Mouse (Mus musculus): ENCODE data around the gene Ccng2.

Gene Ccng2

DNA sequence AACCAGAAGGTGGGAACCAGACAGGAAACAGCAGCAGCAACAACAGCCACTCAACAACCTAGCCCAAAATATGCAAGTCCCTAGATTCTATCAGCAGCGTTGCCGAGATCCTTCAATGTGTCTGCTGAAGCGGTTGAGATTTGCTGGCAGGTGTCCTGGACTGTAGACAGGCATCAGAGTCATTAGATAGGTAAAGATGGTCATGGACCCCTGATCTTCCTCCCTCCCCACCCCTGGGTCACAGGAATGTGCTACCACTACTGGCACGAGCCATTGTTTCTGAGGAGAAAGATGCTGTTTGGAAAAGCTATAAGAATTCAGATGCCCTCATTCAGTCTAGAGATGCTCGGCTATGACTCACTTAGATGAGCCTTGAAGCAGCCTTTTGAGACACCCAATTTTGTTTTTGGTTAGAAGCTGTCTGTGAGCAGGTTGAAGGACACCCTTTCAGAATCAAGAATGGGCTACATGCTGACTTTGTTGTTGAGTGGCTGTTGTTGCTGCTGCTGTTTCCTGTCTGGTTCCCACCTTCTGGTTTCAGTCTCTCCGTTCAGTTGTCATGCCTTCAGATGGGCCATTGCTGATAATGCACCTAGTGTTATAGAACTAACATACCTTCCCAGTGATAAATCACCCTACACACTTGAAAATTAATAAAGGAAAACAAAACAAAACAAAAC, 3.5 kb upstream of the Ccng2 start:
- in situ Hi-C loops (cut with MboI, MseI), result no loop called here

DNA sequence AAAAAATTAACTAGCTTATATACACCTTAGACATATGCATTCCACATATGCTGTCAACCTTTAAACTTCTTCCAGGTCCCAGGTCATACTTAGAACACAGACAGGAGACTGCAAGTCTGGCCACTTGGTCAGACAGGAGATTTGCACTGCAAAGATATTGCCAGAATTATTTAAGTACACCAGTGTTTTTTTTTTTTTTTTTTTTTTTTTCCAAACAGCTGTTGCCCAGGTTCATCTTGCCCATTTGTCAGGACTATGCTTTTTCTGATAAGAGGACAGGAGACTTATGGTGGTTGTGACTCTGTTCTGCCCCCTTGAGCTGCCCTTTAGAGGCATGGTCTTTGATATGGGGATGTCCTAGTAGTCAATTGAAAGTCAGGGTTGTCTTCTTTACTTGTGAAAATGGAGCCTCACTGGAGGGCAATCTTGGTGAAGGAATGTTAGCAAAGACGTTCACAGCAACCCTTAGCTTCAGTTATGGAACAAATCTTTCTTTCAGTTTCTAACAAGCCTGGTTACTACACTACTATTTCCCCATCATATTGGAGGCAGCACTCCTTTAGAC, 2.8 kb upstream of the Ccng2 start:
- in situ Hi-C loops (cut with MboI, MseI), result no loop called here

DNA sequence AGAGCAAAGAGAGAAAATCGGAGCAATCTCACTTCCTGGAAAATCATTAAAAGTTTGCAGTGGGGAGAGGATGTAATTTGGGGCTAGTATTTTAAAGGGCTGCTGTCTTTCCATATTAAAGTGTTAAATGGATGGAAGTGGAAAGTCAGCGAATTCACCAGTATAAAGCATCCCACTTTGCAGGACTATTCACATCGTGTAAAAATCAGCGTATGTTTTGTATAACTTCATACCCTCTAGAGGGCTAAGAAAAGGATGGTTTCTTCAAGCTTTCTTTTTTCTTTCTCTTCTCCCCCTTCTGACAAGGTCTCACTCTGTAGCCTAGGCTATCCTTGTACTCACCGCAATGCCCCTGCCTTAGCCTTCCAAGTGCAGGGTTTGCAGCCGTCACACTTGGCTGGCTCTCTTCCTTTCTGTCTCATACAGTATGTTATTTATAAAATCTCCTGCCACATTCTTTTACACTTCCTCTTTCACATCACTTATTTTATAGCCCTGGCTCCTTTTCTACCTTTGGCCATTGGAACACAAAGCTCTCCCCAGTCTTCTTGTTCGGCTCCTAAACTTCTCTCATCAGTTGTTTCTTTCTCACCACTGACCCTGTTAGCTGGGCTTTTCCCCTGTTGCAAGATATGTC, 1.8 kb upstream of the Ccng2 start:
- in situ Hi-C loops (cut with MboI, MseI), result loop anchor here (5.0 kb wide), 1 partner anchor 58 kb away; the partner anchor contains the start of genes 2010109A12Rik and Ccni

DNA sequence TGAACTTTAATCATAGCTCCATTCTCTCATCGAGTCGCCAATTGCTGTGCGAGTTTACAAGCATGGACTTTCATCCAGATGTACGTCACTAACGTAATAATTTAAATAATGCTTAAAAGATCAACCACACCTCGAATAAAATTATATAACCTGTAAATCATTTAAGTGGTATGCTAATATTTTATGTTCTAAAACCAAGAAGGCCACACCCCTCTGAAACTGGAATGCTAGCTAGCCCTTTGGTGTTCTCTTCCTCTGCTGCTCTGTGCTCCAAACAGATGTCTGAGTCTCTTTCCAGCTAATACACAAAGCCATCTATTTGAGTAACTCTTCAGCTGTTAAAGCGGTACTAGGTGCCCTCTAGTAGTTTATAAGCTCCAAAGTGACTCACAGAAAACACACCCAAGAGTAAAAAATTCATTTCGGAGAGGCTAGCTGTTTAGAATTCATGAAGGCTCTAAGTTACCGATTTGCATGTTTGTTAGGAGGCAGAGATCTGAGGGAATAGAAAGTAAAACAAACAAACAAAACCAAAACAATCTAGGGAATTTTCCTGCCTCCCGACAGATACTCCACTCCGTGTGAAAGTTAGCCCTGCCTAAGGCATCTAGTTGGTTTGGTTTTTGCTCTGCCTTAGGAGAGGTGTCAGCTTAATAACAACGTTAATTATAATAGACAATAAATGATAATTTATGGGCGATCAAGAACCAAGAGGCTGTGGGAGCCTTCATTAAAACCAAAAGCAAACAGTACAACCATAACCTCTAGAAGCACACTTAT, 1.1 kb upstream of the Ccng2 start:
- in situ Hi-C loops (cut with MboI, MseI), result loop anchor here (5.0 kb wide), 1 partner anchor 59 kb away; the partner anchor contains the start of genes 2010109A12Rik and Ccni

DNA sequence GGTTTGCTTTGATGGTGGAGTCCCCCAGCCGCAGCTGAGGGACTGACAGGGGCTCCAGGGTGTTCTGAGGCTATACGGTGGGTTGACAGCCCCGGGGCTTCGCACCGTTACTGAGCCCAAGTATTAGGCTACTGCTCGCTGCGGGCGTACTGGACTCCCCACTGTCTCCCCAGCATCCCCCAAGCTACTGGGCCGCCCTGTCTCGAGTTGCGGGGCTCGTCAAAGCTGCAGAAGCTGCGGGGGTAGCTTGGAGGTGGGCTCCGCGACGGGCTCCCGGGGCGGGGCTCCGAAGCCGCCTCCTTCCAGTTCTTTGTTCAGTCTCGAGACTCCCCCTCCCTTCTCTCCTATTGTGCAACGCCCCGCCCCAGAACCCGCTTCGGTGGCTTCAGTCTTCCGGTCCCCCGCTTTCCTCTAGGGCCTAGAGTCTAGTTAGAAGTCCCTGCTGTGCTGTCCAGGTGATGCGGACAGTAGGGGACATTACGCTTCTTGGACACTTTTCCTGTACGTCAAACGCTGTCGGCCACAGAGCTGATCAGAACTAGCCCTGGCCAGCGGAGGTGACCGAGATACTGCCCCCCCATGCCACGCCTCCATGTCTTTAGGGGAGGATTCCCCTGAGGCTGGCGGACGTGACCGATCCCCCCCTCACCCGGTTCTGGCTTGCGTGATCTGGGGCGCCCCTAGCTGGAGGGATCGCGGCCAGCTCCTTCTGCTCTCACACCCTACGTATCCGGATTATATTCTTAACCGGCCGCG, 972 bp downstream of the Ccng2 start:
- in situ Hi-C loops (cut with MboI, MseI), result loop anchor here (5.0 kb wide), 1 partner anchor 61 kb away; the partner anchor contains the start of genes 2010109A12Rik and Ccni

DNA sequence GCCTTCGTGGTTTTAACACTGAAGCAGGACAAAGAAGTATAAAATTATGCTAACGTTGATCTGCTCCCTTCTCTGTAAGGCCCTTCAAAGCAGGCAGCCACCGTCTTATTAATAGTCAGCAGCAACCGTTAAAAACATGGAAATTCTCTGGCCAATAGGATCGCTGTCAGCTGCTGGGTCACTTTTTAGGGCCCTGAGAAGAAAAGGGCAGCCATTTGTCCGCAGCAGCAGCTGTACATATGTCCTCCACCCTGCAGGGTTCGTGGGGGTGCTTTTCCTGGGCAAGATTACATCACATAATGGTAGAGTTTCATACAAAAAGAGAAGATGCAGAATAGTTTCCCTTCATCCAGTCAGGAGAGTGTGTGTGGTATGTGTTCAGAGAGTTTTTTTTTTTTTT, 3.0 kb downstream of the Ccng2 start:
- in situ Hi-C loops (cut with MboI, MseI), result loop anchor here (10.0 kb wide), 1 partner anchor 175 kb away; the partner anchor contains the start of gene Sept11

DNA sequence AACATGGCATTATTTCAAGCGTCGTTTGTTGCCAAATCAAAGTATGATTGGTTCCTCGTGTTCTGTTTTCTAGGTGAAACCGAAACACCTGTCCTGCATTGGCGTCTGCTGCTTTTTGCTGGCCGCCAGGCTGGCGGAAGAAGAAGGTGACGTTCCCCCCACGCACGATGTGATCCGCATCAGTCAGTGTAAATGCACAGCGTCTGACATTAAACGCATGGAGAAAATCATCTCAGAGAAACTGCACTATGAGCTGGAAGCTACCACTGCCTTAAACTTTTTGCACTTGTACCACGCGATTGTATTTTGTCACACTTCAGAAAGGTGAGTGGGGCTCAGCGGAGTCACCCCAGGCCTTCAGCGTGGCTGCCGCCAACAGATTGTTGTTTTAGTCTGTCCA, 3.7 kb downstream of the Ccng2 start:
- in situ Hi-C loops (cut with MboI, MseI), result loop anchor here (10.0 kb wide), 1 partner anchor 176 kb away; the partner anchor contains the start of gene Sept11

DNA sequence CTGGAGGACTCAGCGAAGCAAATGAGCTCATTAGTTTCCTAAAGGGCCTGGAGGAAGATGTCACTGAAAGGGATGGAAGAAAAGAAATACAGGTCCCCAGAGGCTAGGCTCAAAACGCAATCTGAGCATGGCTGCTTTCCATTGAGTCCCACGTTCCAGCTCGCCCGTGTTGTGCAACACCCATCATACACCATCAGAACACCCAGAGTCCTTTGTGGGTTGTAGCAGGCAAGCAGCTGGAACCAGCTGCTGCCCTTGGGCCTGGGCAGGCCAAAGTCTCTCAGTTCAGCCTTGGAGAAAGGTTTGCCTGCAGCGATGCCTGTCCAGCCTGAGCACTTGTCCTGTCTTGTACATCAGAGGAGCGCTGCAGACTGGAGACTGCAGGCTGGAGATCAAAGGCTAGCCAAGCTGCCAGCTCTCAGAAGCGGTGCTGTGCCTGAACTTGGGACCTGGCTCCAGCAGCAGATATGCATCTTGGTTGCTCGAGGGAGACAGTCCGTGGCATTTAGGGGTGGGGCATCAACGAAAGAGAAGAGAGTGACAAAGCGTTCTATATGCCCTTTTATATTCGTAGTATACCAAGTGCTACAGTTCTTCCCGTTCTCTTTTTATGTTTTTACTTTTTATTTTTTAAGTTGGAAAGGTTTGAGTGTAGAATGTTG, 15.5 kb downstream of the Ccng2 start:
- in situ Hi-C loops (cut with MboI, MseI), result no loop called here

DNA sequence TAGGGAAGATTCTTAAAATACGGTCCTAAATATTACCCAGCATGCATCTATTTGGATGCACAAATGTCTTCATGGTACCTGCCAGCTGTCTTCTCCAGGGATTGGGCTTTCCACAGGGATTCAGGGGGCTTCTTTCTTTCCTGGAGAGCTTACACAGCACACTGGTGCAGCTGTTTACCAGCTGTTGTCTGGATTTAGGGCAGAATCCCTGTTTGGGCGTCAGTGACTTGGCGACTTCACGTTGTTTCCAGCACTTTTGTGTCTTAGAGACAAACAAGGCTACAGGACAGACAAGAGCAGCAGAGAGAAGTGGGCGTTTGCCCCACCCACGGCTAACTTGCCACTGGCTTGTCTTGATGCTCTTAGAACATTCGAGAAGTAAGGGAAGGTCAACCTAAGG, 16.1 kb downstream of the Ccng2 start:
- in situ Hi-C loops (cut with MboI, MseI), result no loop called here

DNA sequence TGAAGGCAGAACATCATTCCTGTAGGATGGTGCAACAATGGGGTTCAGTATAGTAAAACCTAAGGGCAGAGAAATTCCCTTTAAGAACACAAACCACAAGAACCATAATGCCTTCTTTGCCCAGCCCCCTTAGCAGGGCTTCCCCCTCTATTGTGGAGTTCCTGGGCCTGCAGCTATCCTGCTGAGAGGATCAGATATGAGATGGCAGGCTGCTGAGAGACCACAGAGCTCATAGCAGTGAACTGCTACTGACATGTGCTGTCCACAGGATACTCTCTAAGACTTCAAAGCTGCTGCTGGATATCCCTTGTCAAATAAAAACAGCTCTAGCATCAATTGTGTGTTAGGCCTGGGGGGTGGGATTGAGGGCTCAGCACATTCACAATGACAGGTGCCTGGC, 21.5 kb downstream of the Ccng2 start:
- in situ Hi-C loops (cut with MboI, MseI), result no loop called here

DNA sequence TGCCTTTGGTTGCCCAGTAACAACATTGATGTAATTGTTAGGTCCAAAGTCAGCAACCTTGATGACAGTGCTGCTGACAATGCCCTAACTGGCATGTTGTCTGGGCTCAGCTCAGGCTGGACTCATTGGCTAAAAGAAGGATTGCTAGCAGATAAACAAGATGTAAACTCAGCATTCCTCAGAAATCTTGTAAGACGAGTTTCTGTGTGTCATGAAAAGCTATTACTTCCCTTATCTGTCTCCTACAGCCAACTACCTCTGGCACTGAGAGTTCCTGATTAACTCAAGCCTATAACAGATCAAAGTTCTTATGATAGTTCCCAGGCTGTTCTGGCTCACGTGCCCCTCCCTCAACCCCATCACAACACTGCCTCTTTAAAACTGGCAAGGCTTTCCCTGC, 23.2 kb downstream of the Ccng2 start:
- in situ Hi-C loops (cut with MboI, MseI), result no loop called here

DNA sequence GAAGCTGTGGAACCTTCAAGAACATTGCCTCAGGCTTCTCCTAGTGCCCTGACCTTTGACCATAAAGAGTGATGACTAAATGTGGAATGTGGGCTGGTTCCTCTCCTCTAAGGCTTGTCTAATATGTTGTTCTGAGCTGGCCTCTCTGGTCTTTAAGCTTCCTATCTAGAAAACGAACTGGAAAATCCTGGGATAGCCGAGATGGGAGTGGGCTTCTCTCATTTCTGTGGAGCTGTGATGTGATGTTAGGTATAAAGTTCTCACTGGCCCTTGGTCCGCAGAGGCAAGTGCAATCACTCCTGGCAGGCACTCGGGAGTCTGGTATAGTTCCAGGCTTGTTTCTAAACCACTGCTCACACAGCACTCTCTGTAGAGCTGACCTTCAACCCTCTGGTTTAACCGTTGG, 29.3 kb downstream of the Ccng2 start:
- in situ Hi-C loops (cut with MboI, MseI), result no loop called here

DNA sequence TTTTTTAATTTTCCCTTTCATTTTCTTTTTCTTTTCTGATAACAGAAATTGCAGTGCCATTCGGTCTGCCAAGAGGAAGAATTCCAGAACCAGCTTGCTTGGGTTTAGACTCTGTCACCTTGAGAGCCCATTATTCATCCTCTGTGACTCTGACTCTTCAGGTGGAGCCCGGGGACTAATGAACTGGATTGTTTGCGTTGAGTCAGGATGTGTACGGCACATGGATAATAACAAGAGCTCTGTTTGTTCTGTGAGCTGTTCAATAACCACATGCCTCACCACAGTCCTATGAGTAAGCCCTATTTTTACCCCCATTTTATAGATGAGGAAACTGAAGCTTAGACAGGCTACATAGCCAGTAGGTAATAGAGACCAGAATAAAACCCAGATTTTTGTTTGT, 29.7 kb downstream of the Ccng2 start:
- in situ Hi-C loops (cut with MboI, MseI), result no loop called here

DNA sequence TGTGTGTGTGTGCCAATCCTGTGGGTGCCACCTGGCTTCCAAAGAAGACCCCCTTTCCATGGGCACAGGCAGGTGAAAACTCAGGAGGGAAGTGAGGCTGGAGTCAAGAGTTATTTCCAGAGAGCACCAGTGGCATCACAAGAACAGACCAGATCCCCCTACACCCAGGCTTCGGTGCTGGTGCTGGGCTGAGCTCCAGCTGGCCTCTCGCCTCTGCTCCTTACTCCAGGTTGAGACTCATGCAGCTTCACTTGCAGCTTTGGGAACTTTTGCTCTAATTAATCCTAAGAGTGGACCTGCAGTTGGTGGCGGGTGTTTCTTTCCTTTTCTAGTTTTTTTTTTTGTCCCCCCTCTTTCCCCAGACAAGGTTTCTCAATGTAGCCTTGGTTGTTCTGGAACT, 30.3 kb downstream of the Ccng2 start:
- in situ Hi-C loops (cut with MboI, MseI), result no loop called here

DNA sequence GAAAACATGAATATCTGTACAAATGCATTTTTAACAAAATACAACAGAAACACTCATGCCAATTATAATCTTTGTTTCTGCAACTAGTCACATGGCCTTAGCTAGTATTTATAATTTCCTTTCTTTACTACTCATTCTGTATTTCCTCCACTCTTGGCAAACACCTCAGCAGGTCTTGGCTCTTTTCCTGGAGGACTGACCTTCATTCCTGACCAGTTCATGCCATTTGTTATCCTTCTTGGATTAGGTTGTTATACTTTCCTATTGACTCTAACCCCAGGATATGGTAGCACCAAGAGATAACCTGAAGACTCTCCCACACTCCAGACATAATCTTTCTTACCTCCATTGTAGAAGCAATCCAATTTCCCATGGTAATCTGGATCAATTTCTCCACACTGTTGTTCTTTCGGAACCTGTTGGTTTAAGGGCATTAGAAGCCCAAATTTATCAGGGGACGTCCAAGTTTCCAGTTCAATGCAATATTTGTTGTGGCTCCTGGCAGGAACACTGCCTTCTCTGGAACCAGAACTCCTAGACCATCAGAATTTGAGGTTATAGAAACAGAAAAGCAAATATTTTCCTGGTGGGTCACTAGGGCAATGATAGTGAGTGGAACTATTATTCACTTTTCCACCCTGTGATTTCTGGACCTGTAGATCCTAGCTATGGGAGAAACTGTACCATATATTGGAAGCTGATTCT, 38.2 kb downstream of the Ccng2 start:
- in situ Hi-C loops (cut with MboI, MseI), result loop anchor here (10.0 kb wide), 1 partner anchor 490 kb away; no protein-coding TSS in a partner anchor

DNA sequence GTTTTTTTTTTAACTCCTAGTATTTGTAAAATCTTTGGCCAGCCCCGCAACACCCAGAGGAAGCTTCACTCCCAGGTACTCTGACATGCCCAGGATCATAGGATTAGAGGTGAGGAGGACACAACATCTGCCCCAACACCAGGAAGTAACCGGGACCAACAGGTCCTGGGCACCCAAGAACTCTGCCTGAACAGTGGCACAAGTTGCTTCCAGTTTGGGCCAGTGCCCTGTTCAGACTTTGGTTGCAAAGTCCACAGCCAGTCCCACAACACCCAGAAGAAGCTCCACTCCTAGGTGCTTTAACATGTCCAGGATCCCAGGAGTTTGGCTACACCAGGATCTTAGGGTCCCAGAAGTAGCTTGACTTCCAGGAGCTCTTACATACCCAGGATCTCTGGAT, 41.9 kb downstream of the Ccng2 start:
- in situ Hi-C loops (cut with MboI, MseI), result loop anchor here (10.0 kb wide), 1 partner anchor 494 kb away; no protein-coding TSS in a partner anchor

DNA sequence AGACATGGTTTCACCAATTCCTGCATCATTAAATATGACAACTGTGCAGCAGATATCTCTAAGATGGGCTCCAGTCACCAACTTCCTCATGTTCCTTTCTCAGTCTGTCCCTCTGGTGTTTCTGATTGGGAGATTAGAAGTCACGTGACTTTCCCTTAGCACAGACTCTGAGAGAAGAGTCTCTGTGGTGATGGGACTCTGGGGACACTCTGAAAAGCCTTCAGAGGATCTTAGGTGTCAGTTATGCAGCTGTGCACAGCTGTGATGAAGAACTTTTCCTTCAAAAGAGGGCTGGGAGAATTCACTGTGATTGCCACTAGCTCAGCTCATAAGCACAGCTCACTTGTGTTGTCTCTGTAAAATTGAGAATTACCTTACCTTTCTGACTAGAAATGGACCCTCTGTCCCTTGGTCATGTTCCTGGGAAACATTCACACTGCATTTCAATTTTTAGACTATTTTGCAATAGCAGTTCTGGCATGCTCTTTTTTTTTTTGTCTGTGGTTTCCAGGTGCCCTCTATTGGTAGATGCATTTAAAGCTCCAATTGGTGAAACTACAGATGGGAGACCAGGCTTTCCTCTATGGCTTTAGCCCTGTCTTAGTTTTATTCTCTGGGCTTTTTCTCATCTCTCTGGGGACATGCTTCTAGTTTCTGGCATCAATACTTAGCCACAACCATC, 56.4 kb downstream of the Ccng2 start:
- in situ Hi-C loops (cut with MboI, MseI), result no loop called here

All from T-helper 2 cell (primary cell).